Mouse (Mus musculus): ENCODE data around the gene Xrra1. TPM values are rescaled to one million over a fixed set of nuclear protein-coding genes. Genes with fewer than 3 reads are reported as not detected.

Xrra1 gene
- polyA plus RNA-seq, 1 experiment from 2014 or later: 0.07 TPM

DNA sequence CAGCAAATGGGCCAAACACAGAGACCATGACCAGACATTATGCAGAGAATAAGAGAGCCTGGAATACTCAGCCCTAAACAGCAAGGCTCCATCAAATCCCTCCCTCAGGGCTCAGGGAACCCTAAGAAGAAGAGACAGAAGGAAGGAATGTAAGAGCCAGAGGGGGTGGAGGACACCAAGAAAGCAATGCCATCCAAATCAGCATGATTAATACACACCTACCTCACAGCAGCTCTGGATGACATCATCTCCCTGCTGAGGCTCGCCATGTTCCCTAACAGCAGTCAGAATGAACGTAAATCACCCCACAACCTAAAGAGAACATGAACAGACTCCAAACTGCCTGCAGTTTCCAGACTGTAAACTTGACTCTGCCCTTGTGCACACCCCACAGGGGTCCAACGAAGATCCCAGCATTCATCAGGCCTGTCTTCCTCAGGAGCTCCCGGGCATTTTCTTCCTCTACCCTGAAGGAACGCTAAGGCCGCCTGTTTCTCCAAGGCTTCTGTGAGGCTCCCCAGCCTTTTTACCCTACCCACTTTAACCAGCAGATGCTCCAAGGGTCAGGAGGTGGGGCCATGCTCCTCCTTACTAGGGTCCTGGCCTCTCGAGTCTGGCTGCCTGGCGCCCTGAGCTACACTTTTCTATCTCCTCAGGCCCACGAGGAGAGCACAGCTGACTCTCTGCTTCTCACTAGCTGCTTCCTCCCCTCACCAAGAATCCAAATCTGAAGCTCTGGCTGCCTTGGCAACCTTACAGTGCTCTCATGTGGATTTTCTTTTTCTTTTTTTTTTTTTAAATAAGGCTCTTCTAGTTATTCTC is 106.3 kb downstream of the Xrra1 start:
- DNase-seq: no peak
- Histone ChIP-seq H3K27ac (ENCODE audit: low read depth) (peak overlapping the region; percentile 74), H3K36me3 (replicated peaks; ENCODE audit: insufficient read depth, low read length) (no peaks in the 10 kb centered on the region), H3K9me3 (ENCODE audit: low read length) (no peaks in the 10 kb centered on the region), H3K9ac (replicated peaks) (no peak overlapping the region), H3K4me1 (ENCODE audit: insufficient read depth) (peaks cover 64% of the 10 kb centered on the region), H3K4me3 (ENCODE audit: low read depth, low read length) (no peak overlapping the region), H3K27me3 (ENCODE audit: insufficient read depth, low read length) (no peaks in the 10 kb centered on the region), H3K4me2 (ENCODE audit: low read depth, low read length) (no peak overlapping the region)
- 52% methylated on average over 9 of the region's 9 CpGs for WGBS (ENCODE audit: insufficient replicate concordance)
- 0 out of 2 replicates have a peak, but pooled peaks have one; percentile 16 for ATAC-seq
- TF ChIP-seq CTCF (IDR thresholded peaks at IDR 0.05; ENCODE audit: low read depth) (no peak), EP300 (IDR thresholded peaks at IDR 0.05; ENCODE audit: low read depth) (no peak)

DNA sequence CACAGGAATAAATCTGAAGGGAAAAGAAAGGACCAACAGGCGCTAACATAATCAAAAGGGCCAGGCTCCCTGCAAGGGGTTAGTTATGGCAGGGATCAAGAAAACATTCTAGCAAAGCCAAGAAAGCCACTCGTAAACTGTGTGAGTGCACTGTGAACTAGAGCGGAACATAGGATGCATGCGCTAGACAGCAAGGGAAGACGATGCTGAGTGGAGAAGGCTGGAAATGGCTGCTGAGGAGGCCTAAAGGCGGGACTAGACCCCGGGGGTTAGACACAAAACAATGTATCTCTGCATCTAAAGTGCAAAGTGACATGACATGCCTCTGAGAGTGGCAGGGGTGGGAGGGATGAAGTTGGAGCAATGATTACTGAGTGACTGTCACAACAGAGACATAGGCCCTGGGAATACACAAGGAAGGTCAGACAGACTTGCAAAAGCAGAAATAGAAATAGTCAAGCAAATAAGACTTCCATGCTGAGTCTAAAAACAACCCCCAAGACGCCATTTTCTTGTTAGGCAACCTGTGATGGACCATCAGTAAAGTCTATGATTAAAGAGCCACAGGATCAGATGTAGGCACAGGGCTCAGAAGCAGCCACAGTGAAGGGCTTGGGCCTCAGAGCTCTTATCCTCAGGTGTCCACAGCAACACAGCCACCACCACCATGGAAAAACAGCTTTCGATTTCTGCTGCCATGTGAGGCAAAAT is 107.2 kb downstream of the Xrra1 start:
- Histone ChIP-seq H3K9ac (replicated peaks) (no peak overlapping the region), H3K9me3 (ENCODE audit: low read length) (no peaks in the 10 kb centered on the region), H3K4me1 (ENCODE audit: insufficient read depth) (peaks cover 59% of the 10 kb centered on the region), H3K36me3 (replicated peaks; ENCODE audit: insufficient read depth, low read length) (no peaks in the 10 kb centered on the region), H3K27ac (ENCODE audit: low read depth) (peak overlapping the region; percentile 44), H3K4me3 (ENCODE audit: low read depth, low read length) (no peak overlapping the region), H3K4me2 (ENCODE audit: low read depth, low read length) (no peak overlapping the region), H3K27me3 (ENCODE audit: insufficient read depth, low read length) (no peaks in the 10 kb centered on the region)
- WGBS (ENCODE audit: insufficient replicate concordance): 73% methylated on average over 9 of the region's 9 CpGs
- no peak for TF ChIP-seq CTCF (IDR thresholded peaks at IDR 0.05; ENCODE audit: low read depth)
- no peak for TF ChIP-seq EP300 (IDR thresholded peaks at IDR 0.05; ENCODE audit: low read depth)
- ATAC-seq (no peak), DNase-seq (no peak)

Other genes starting within 250 kb of the Xrra1 start
- gene Tpbgl, start 232.0 kb upstream of the Xrra1 start, polyA plus RNA-seq (2015; fragmentation: Nextera tagmentation; extraction: Ambion mirVana): 0.55 and 0.66 TPM in 2 replicates
- gene Slco2b1, start 147.8 kb upstream of the Xrra1 start, polyA plus RNA-seq (2015; fragmentation: Nextera tagmentation; extraction: Ambion mirVana): 0.68 and 0.73 TPM in 2 replicates
- not detected in 2 replicates for gene Olfr520, start 128.8 kb upstream of the Xrra1 start, polyA plus RNA-seq (2015; fragmentation: Nextera tagmentation; extraction: Ambion mirVana)
- gene Olfr521, start 95.6 kb upstream of the Xrra1 start, polyA plus RNA-seq (2015; fragmentation: Nextera tagmentation; extraction: Ambion mirVana): not detected in 2 replicates
- gene Neu3, start 30.7 kb upstream of the Xrra1 start, polyA plus RNA-seq (2015; fragmentation: Nextera tagmentation; extraction: Ambion mirVana): 2.4 and 2.9 TPM in 2 replicates
- 156 and 165 TPM in 2 replicates for gene Spcs2, start 4.3 kb downstream of the Xrra1 start, polyA plus RNA-seq (2015; fragmentation: Nextera tagmentation; extraction: Ambion mirVana)
- gene Rnf169, start 121.3 kb downstream of the Xrra1 start, polyA plus RNA-seq (2015; fragmentation: Nextera tagmentation; extraction: Ambion mirVana): 2.5 and 2.8 TPM in 2 replicates
- not detected in 2 replicates for gene Chrdl2, start 147.1 kb downstream of the Xrra1 start, polyA plus RNA-seq (2015; fragmentation: Nextera tagmentation; extraction: Ambion mirVana)